Mouse (Mus musculus): Measurements from ENCODE around the gene Grin2a.

GRCm38 (mm10) chr16:9900996-9901395 lies 94.4 kb downstream of the Grin2a start:
- TF ChIP-seq POLR2A (IDR thresholded peaks at IDR 0.05; ENCODE audit: low read depth, low read length): no peak
- no peak for TF ChIP-seq CTCF (conservative IDR thresholded peaks at IDR 0.05; ENCODE audit: insufficient read depth, insufficient read length, low read depth, low read length)
